Mouse (Mus musculus): Measurements from ENCODE around the gene Sec14l2. TPM values are rescaled to one million over a fixed set of nuclear protein-coding genes. Genes with fewer than 3 reads are reported as not detected.

Sec14l2 gene
- total and polyA plus RNA-seq, 2 experiments = 302 to 349 TPM

DNA sequence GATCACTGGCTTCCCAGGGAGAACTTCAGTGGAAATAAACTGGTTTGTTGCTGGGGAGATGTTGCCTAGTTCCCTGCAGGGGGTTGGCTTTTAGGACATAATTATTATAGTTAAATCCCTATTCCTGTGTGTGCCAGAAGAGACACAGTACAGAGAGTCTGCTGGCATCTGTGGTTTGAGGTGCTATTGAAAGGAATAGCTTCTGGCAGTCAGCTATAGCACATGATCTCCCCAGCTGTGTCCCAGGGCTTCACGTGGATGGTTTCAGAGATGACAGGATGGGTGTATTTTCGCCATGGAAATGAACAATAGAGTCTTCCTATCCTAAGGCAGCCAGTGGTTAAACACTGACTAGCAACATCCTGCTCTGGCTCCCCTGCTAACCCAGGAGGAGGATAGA lies 35.9 kb downstream of the Sec14l2 start:
- 72% methylated on average over 2 of the region's 2 CpGs for WGBS
- TF ChIP-seq CTCF (IDR thresholded peaks at IDR 0.05; ENCODE audit: low read depth, low read length) (no peak), POLR2A (IDR thresholded peaks at IDR 0.05; ENCODE audit: extremely low read depth, insufficient read depth, low read length) (no peak)
- Histone ChIP-seq H3K27ac (replicated peaks; ENCODE audit: insufficient read depth, low read depth, low read length) (no peak overlapping the region), H3K4me3 (ENCODE audit: insufficient read depth, low read depth, low read length) (no peak overlapping the region), H3K9ac (ENCODE audit: low read depth, low read length) (no peak overlapping the region), H3K27me3 (ENCODE audit: control insufficient read depth, insufficient read depth, low read length) (no peaks in the 10 kb centered on the region), H3K4me1 (ENCODE audit: control insufficient read depth, insufficient read depth, low read length) (no peaks in the 10 kb centered on the region), H3K79me2 (ENCODE audit: control insufficient read depth, insufficient read depth, low read length) (no peaks in the 10 kb centered on the region), H3K36me3 (ENCODE audit: control insufficient read depth, insufficient read depth, low read length) (peaks cover 14% of the 10 kb centered on the region; the same call in 1 of the 2 replicates)
- no peak for DNase-seq (ENCODE audit: extremely low read depth, low read depth, low spot score)

GRCm38 (mm10) chr11:4086246-4086645 lies 37.0 kb downstream of the Sec14l2 start:
- Histone ChIP-seq H3K27ac (replicated peaks; ENCODE audit: insufficient read depth, low read depth, low read length) (no peak overlapping the region), H3K27me3 (ENCODE audit: control insufficient read depth, insufficient read depth, low read length) (no peaks in the 10 kb centered on the region), H3K79me2 (ENCODE audit: control insufficient read depth, insufficient read depth, low read length) (no peaks in the 10 kb centered on the region), H3K4me3 (ENCODE audit: insufficient read depth, low read depth, low read length) (no peak overlapping the region), H3K4me1 (ENCODE audit: control insufficient read depth, insufficient read depth, low read length) (no peaks in the 10 kb centered on the region), H3K36me3 (ENCODE audit: control insufficient read depth, insufficient read depth, low read length) (peaks cover 5% of the 10 kb centered on the region; the same call in 1 of the 2 replicates), H3K9ac (ENCODE audit: low read depth, low read length) (no peak overlapping the region)
- TF ChIP-seq POLR2A (IDR thresholded peaks at IDR 0.05; ENCODE audit: extremely low read depth, insufficient read depth, low read length) = no peak
- TF ChIP-seq CTCF (IDR thresholded peaks at IDR 0.05; ENCODE audit: low read depth, low read length) = no peak
- DNase-seq (ENCODE audit: extremely low read depth, low read depth, low spot score) = no peak
- whole genome bisulfite sequencing = 70% methylated on average over 1 of the region's 1 CpGs

- Histone ChIP-seq H3K4me1 (ENCODE audit: control insufficient read depth, insufficient read depth, low read length) (no peaks in the 10 kb centered on the region), H3K79me2 (ENCODE audit: control insufficient read depth, insufficient read depth, low read length) (no peaks in the 10 kb centered on the region), H3K36me3 (ENCODE audit: control insufficient read depth, insufficient read depth, low read length) (no peaks in the 10 kb centered on the region), H3K27ac (replicated peaks; ENCODE audit: insufficient read depth, low read depth, low read length) (no peak overlapping the region), H3K9ac (ENCODE audit: low read depth, low read length) (no peak overlapping the region), H3K4me3 (ENCODE audit: insufficient read depth, low read depth, low read length) (no peak overlapping the region), H3K27me3 (ENCODE audit: control insufficient read depth, insufficient read depth, low read length) (no peaks in the 10 kb centered on the region)
- TF ChIP-seq POLR2A (IDR thresholded peaks at IDR 0.05; ENCODE audit: extremely low read depth, insufficient read depth, low read length) (no peak), CTCF (IDR thresholded peaks at IDR 0.05; ENCODE audit: low read depth, low read length) (peak; percentile 57)
- WGBS = 33% methylated on average over 5 of the region's 5 CpGs
- peak; percentile 73 for DNase-seq (ENCODE audit: extremely low read depth, low read depth, low spot score)
These were observed 39.7 kb downstream of the Sec14l2 start for GRCm38 (mm10) chr11:4083316-4084078.

DNA sequence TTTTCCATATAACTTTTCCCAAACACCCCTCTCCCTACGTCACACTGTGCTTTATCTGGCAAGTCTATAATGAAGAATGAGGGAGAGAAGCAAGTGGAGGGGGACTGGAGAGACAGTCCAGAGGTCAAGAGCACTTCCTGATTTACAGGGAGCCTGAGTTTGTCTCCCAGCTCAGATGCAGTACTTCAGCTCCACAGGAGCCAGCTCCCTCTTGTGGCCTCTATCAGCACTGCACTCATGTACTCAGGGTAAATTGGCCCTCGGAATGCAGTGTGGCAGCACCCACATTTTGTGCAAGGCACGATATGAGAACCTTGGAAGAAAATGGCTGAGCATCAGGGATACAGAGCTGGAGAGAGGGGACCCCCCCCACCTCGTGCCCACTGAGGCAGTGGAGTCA lies 43.0 kb downstream of the Sec14l2 start:
- 7% methylated on average over 4 of the region's 4 CpGs for WGBS
- H3K27me3 ChIP-seq (ENCODE audit: control insufficient read depth, insufficient read depth, low read length) = no peaks in the 10 kb centered on the region
- H3K9ac ChIP-seq (ENCODE audit: low read depth, low read length) = no peak overlapping the region
- no peaks in the 10 kb centered on the region for H3K79me2 ChIP-seq (ENCODE audit: control insufficient read depth, insufficient read depth, low read length)
- no peaks in the 10 kb centered on the region for H3K4me1 ChIP-seq (ENCODE audit: control insufficient read depth, insufficient read depth, low read length)
- TF ChIP-seq CTCF (IDR thresholded peaks at IDR 0.05; ENCODE audit: low read depth, low read length) = peak; percentile 93
- no peak for TF ChIP-seq POLR2A (IDR thresholded peaks at IDR 0.05; ENCODE audit: extremely low read depth, insufficient read depth, low read length)
- no peak overlapping the region for H3K4me3 ChIP-seq (ENCODE audit: insufficient read depth, low read depth, low read length)
- H3K36me3 ChIP-seq (ENCODE audit: control insufficient read depth, insufficient read depth, low read length) = no peaks in the 10 kb centered on the region
- H3K27ac ChIP-seq (replicated peaks; ENCODE audit: insufficient read depth, low read depth, low read length) = no peak overlapping the region
- DNase-seq (ENCODE audit: extremely low read depth, low read depth, low spot score) = peak; percentile 59

- no peak for TF ChIP-seq CTCF (IDR thresholded peaks at IDR 0.05; ENCODE audit: low read depth, low read length)
- no peak for TF ChIP-seq POLR2A (IDR thresholded peaks at IDR 0.05; ENCODE audit: extremely low read depth, insufficient read depth, low read length)
- Histone ChIP-seq H3K4me3 (ENCODE audit: insufficient read depth, low read depth, low read length) (no peak overlapping the region), H3K27me3 (ENCODE audit: control insufficient read depth, insufficient read depth, low read length) (no peaks in the 10 kb centered on the region; the same call in 1 of the 2 replicates), H3K36me3 (ENCODE audit: control insufficient read depth, insufficient read depth, low read length) (no peaks in the 10 kb centered on the region), H3K4me1 (ENCODE audit: control insufficient read depth, insufficient read depth, low read length) (no peaks in the 10 kb centered on the region), H3K27ac (replicated peaks; ENCODE audit: insufficient read depth, low read depth, low read length) (no peak overlapping the region), H3K9ac (ENCODE audit: low read depth, low read length) (no peak overlapping the region), H3K79me2 (ENCODE audit: control insufficient read depth, insufficient read depth, low read length) (no peaks in the 10 kb centered on the region)
- DNase-seq (ENCODE audit: extremely low read depth, low read depth, low spot score) = no peak
- WGBS = 59% methylated on average over 7 of the region's 7 CpGs
These were observed 44.8 kb downstream of the Sec14l2 start for GRCm38 (mm10) chr11:4078267-4078933.

DNA sequence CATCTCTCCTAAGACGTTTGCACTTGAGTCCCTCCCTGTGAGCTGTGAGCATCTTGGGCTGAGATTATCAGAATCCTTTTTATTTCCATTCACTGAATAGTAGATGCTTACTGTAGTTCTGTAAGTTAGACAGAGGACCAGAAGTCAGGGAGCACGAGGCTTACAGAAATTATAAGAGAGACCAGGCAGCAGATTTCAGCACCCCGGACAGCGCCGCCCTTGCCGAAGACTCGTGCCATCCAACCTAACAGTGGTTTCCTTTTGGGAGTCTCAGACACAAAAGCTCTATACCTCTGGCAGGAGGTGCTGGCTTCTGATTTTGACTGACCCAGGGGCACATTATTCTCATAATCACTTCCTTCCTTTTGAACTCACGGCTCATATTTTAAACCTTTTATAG lies 46.6 kb downstream of the Sec14l2 start:
- WGBS = 11% methylated on average over 8 of the region's 8 CpGs

More for the DNA sequence above, 46.6 kb downstream of the Sec14l2 start:
- Histone ChIP-seq H3K79me2 (ENCODE audit: control insufficient read depth, insufficient read depth, low read length) (no peaks in the 10 kb centered on the region), H3K4me1 (ENCODE audit: control insufficient read depth, insufficient read depth, low read length) (no peaks in the 10 kb centered on the region), H3K9ac (ENCODE audit: low read depth, low read length) (no peak overlapping the region), H3K4me3 (ENCODE audit: insufficient read depth, low read depth, low read length) (no peak overlapping the region), H3K36me3 (ENCODE audit: control insufficient read depth, insufficient read depth, low read length) (no peaks in the 10 kb centered on the region), H3K27me3 (ENCODE audit: control insufficient read depth, insufficient read depth, low read length) (no peaks in the 10 kb centered on the region; the same call in 1 of the 2 replicates), H3K27ac (replicated peaks; ENCODE audit: insufficient read depth, low read depth, low read length) (no peak overlapping the region)
- no peak for DNase-seq (ENCODE audit: extremely low read depth, low read depth, low spot score)
- TF ChIP-seq POLR2A (IDR thresholded peaks at IDR 0.05; ENCODE audit: extremely low read depth, insufficient read depth, low read length) (no peak), CTCF (IDR thresholded peaks at IDR 0.05; ENCODE audit: low read depth, low read length) (no peak)
